Mouse (Mus musculus) small intestine, adult 2 months (tissue): Measurements from ENCODE around the gene Gm28308. TPM values are rescaled to one million over a fixed set of nuclear protein-coding genes. Genes with fewer than 3 reads are reported as not detected.

Experiments used
- H3K27ac ChIP-seq: fragments of 200-500 bp; 2 replicates; pipeline ENCODE4 v1.5.1; 2012; ENCODE audit warnings: low read depth, low read length, control low read depth, inconsistent platforms; ENCODE audit not compliant: insufficient read depth
- H3K27me3 ChIP-seq: fragments of 200-500 bp; 2 replicates; pipeline ENCODE4 v1.6.1; 2012; ENCODE audit warnings: mild to moderate bottlenecking, moderate library complexity, low read length, inconsistent platforms; ENCODE audit not compliant: control insufficient read depth, insufficient read depth
- H3K36me3 ChIP-seq: fragments of 200-500 bp; 2 replicates; pipeline ENCODE4 v1.6.1; 2012; ENCODE audit warnings: mild to moderate bottlenecking, low read length, control low read depth, inconsistent platforms; ENCODE audit not compliant: control insufficient read depth, insufficient read depth
- H3K4me1 ChIP-seq: fragments of 200-500 bp; 2 replicates; pipeline ENCODE4 v1.6.1; 2012; ENCODE audit warnings: low read length, inconsistent platforms, mixed read lengths; ENCODE audit not compliant: control insufficient read depth, insufficient read depth, insufficient read length
- H3K4me3 ChIP-seq: fragments of 200-500 bp; 2 replicates; pipeline ENCODE4 v1.5.1; 2012; ENCODE audit warnings: low read depth, mild to moderate bottlenecking, control low read depth, inconsistent platforms, low read length, moderate library complexity
- CTCF ChIP-seq: fragments of 200-500 bp; IDR thresholded peaks from 2 replicates; pipeline ENCODE4 v1.5.1; 2012; ENCODE audit warnings: low read depth, mild to moderate bottlenecking, control low read depth, inconsistent platforms, low read length, moderate library complexity, mixed read lengths; ENCODE audit not compliant: insufficient replicate concordance, insufficient read length; ENCODE audit errors: extremely low read depth
- POLR2A ChIP-seq: fragments of 200-500 bp; IDR thresholded peaks from 2 replicates; pipeline ENCODE4 v1.6.1; 2012; ENCODE audit warnings: low read depth, mild to moderate bottlenecking, control low read depth, inconsistent platforms, low read length, moderate library complexity
- WGBS: fragments of 180-500 bp; shearing (Covaris S2); methylation state at CpG from one replicate; pipeline ENCODE4 v1.1.7; 2018; 5-methylcytosine and 5-hydroxymethylcytosine counted together
- polyA plus RNA-seq: library from polyadenylated mRNA; depleted of rRNA; stranded (reverse); fragments of >200 nt; gene quantifications from 2 replicates; pipeline ENCODE4 v1.2.3, GENCODE M21; 2012

Gene Gm28308
- polyA plus RNA-seq, 1 experiment = 0.58 TPM

DNA sequence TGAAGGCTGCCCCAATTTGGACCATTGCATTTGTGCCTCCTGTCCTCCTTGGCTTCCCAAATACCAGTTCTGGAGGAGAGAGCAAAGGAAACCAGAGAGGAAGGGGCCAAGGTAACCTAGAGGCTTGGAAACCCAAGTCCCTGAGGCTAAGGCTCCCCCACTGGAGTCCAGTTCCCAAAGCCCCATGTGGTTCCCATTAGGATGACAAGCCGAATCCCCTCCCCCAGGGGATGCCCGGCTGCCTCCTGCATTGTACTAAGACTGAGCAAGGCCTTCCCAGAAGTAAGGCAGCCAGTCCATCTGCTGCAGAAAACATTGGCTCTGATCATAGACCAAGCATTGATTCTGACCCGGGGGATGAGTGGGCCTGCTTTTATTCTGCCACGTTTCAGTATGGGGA is 41.8 kb downstream of the Gm28308 start:
- H3K4me3 ChIP-seq = no peak overlapping the region

DNA sequence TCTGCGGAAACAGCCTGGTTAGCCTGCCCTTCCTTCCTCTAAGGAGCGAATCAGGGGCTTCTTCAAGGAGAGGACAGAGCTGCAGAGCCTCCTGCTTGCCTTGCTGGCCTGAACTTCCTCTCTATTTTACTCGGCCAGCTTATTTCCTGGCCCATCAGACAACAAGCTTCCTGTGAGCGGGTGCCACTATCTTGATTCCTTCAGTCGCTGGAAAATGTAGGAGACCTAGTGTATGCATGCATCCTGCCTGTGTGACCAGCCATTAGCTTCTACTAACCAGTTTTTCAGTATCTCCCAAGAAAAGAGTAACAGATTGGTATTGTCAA is 42.3 kb downstream of the Gm28308 start:
- TF ChIP-seq POLR2A (no peak), CTCF (no peak)
- Histone ChIP-seq H3K27ac (peak overlapping the region; percentile 67), H3K36me3 (no peaks in the 10 kb centered on the region), H3K4me1 (peaks cover 10% of the 10 kb centered on the region; the same call in 1 of the 2 replicates), H3K27me3 (peaks cover 38% of the 10 kb centered on the region), H3K4me3 (no peak overlapping the region)
- WGBS = 71% methylated on average over 5 of the region's 5 CpGs

More for the DNA sequence above, 41.8 kb downstream of the Gm28308 start:
- H3K27me3 ChIP-seq = peaks cover 39% of the 10 kb centered on the region
- no peaks in the 10 kb centered on the region for H3K36me3 ChIP-seq
- H3K27ac ChIP-seq = peak overlapping the region; percentile 67
- 68% methylated on average over 4 of the region's 4 CpGs for WGBS
- no peak for TF ChIP-seq CTCF
- TF ChIP-seq POLR2A = no peak
- peaks cover 10% of the 10 kb centered on the region; the same call in 1 of the 2 replicates for H3K4me1 ChIP-seq

GRCm38 (mm10) chr6:52170166-52170897 is 42.8 kb downstream of the Gm28308 start:
- no peaks in the 10 kb centered on the region for H3K36me3 ChIP-seq
- peak overlapping the region; percentile 30 for H3K4me3 ChIP-seq
- WGBS = 74% methylated on average over 40 of the region's 40 CpGs
- peaks cover 10% of the 10 kb centered on the region; the same call in 1 of the 2 replicates for H3K4me1 ChIP-seq
- TF ChIP-seq CTCF = no peak
- no peak for TF ChIP-seq POLR2A
- H3K27ac ChIP-seq = peak overlapping the region; percentile 67
- H3K27me3 ChIP-seq = peaks cover 35% of the 10 kb centered on the region

DNA sequence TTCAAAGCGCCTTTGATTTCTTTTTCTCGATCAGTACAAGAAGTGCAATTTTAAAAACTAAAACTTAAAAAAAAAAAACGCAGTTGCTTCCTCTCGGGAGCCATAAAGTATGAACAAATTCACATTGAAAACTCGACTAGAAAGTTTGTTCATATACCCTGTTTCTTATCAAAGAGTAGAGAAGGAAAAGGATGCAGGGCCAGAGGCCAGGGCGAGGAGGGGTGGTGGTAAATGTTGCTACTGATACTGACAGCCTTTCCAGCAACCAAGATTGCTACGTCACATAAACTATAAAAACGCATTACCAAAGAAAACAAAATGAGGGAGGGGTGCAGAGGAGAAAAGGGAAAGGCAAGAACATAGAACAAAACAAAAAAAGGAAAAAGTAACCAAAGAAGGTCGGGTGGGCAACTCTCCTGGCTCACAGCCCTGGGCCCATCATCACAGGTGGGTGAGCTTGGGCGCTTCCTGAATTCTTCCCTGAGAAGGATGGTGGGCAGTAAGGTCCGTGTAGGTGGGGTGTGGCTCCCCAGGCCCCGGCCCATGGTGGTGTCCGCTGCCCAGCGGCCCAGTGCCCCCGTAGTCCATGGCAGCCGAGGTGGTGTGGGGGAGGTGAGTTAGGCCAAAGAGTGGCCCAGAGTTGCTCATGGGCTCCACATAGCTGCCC is 43.5 kb downstream of the Gm28308 start:
- TF ChIP-seq POLR2A = no peak
- TF ChIP-seq CTCF = no peak
- peaks cover 10% of the 10 kb centered on the region; the same call in 1 of the 2 replicates for H3K4me1 ChIP-seq
- H3K36me3 ChIP-seq = no peaks in the 10 kb centered on the region
- peak overlapping the region; percentile 67 for H3K27ac ChIP-seq
- 72% methylated on average over 16 of the region's 16 CpGs for WGBS
- 0 out of 2 replicates have a peak overlapping the region, but pooled peaks have one; percentile 30 for H3K4me3 ChIP-seq
- peaks cover 29% of the 10 kb centered on the region; the same call in 1 of the 2 replicates for H3K27me3 ChIP-seq

- TF ChIP-seq POLR2A (no peak), CTCF (no peak)
- Histone ChIP-seq H3K4me3 (peak overlapping the region; percentile 41), H3K27ac (peak overlapping the region; percentile 28), H3K4me1 (peaks cover 10% of the 10 kb centered on the region; the same call in 1 of the 2 replicates), H3K27me3 (peaks cover 36% of the 10 kb centered on the region), H3K36me3 (no peaks in the 10 kb centered on the region)
- WGBS = 75% methylated on average over 42 of the region's 42 CpGs
Measured at GRCm38 (mm10) chr6:52168191-52169055, 44.7 kb downstream of the Gm28308 start.

DNA sequence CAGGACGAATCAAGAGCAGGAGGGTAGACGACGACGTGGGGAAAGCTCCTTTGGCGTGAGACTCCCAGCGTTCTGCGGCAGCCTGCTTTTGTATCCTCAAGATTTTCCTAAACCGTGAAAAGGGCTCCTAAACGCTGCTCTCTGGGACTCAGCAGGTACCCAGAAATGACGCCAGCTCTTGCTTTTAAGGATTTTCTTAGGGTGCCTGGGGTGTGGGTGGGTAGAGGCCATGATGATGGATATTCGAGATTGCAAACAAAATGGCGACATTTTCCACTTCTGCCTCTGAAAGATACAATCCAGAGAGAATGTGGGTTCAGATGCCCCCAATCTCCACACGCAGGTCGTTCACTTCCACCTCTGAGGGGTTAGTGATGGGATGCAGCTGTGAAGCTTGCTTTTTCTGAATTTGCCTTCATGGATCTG is 45.4 kb downstream of the Gm28308 start:
- peaks cover 32% of the 10 kb centered on the region for H3K27me3 ChIP-seq
- no peaks in the 10 kb centered on the region for H3K36me3 ChIP-seq
- H3K4me1 ChIP-seq = peaks cover 10% of the 10 kb centered on the region; the same call in 1 of the 2 replicates
- WGBS = 78% methylated on average over 14 of the region's 14 CpGs
- H3K27ac ChIP-seq = peak overlapping the region; percentile 6
- peak overlapping the region; percentile 10; the same call in 1 of the 2 replicates for H3K4me3 ChIP-seq
- TF ChIP-seq POLR2A (no peak), CTCF (no peak)

GRCm38 (mm10) chr6:52167176-52167575 is 46.0 kb downstream of the Gm28308 start:
- Histone ChIP-seq H3K36me3 (no peaks in the 10 kb centered on the region), H3K4me1 (peaks cover 7% of the 10 kb centered on the region; the same call in 1 of the 2 replicates), H3K4me3 (no peak overlapping the region), H3K27ac (peak overlapping the region; percentile 52; the same call in 1 of the 2 replicates), H3K27me3 (peaks cover 31% of the 10 kb centered on the region)
- 73% methylated on average over 1 of the region's 1 CpGs for WGBS
- TF ChIP-seq POLR2A (no peak), CTCF (no peak)
